Mouse (Mus musculus) lung, postnatal 0 days (tissue): Measurements from ENCODE around the gene Nat9.
A peak's percentile ranks its signal among the peaks of the same experiment; 100 is the strongest.

Experiments
- CTCF ChIP-seq: IDR thresholded peaks from 2 replicates; pipeline ENCODE4 v1.5.1; 2016; ENCODE audit warnings: antibody characterized with exemption, mild to moderate bottlenecking
- EP300 ChIP-seq: IDR thresholded peaks from 2 replicates; pipeline ENCODE4 v1.6.1; 2016; ENCODE audit warnings: antibody characterized with exemption, mild to moderate bottlenecking, control low read depth

GRCm38 (mm10) chr11:115138597-115139262 is 48.9 kb downstream of the Nat9 start:
- no peak for TF ChIP-seq CTCF
- 0 out of 2 replicates have a peak, but pooled peaks have one; percentile 8 for TF ChIP-seq EP300
